Mouse (Mus musculus) bone marrow macrophage, adult 2 months (primary cell): ENCODE results near the gene Ccm2. TPM values are rescaled to one million over a fixed set of nuclear protein-coding genes. Genes with fewer than 3 reads are reported as not detected.

Source experiments
- H3K27ac ChIP-seq: 2 replicates; pipeline ENCODE4 v1.5.1; 2012; ENCODE audit warnings: low read depth, low read length; ENCODE audit not compliant: insufficient read depth
- H3K4me1 ChIP-seq: 2 replicates; pipeline ENCODE4 v1.6.1; 2012; ENCODE audit warnings: low read length; ENCODE audit not compliant: control insufficient read depth, insufficient read depth
- H3K4me3 ChIP-seq: 2 replicates; pipeline ENCODE4 v1.5.1; 2012; ENCODE audit warnings: mild to moderate bottlenecking, low read length, moderate library complexity; ENCODE audit not compliant: insufficient read depth
- CTCF ChIP-seq: IDR thresholded peaks from 2 replicates; pipeline ENCODE4 v1.5.1; 2012; ENCODE audit warnings: low read depth, mild to moderate bottlenecking, low read length, moderate library complexity
- POLR2A ChIP-seq: IDR thresholded peaks from 2 replicates; pipeline ENCODE4 v1.6.1; 2012; ENCODE audit warnings: mild to moderate bottlenecking, low read depth, low read length, borderline replicate concordance
- polyA plus RNA-seq: library from polyadenylated mRNA; stranded (reverse); fragments of >200 nt; gene quantifications from 2 replicates; pipeline ENCODE4 v1.2.4, GENCODE M21; 2012; ENCODE audit not compliant: missing spikeins, insufficient read depth, insufficient read length

Gene Ccm2
- polyA plus RNA-seq, 1 experiment: 70.8 TPM

DNA sequence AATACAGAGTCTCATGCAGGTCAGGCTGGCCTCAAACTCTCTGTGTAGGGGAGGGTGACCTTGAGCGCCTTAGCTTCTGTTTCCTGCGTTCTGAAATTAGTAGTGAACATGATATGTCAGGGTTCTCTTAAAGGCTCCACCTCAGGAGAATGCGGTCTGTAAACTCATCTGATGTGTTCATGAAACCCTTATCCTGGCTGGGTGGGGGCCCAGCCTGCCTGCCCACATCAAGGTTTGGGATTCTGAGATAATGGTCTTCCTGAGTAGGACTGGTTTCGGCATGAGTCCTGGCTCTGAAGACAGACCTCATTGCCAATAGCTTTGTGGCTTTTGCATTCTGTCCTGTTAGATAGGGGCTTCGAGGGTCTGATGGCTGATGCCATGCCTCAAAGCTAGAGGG, 48.7 kb downstream of the Ccm2 start:
- Histone ChIP-seq H3K4me3 (no peak overlapping the region), H3K4me1 (no peaks in the 10 kb centered on the region), H3K27ac (no peak overlapping the region)
- no peak for TF ChIP-seq POLR2A
- no peak for TF ChIP-seq CTCF

DNA sequence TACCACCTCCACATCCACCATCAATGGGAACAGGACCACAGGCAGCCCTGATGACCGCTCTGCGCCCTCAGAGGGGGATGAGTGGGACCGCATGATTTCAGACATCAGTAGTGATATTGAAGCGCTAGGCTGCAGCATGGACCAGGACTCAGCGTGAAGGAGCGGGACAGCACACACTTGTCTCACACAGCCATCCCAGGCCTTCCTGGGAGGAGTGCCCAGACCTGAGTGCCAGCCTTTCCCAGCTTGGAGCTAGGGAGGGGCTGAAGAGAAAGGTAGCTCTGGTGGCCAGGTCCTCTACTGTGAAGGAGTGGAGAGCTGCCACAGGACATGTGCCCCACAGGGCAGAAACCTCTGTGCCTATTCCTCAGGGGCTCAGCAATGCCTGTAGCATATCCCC, 49.5 kb downstream of the Ccm2 start:
- no peak overlapping the region for H3K27ac ChIP-seq
- no peak overlapping the region for H3K4me3 ChIP-seq
- TF ChIP-seq CTCF: no peak
- no peak for TF ChIP-seq POLR2A
- H3K4me1 ChIP-seq: no peaks in the 10 kb centered on the region

DNA sequence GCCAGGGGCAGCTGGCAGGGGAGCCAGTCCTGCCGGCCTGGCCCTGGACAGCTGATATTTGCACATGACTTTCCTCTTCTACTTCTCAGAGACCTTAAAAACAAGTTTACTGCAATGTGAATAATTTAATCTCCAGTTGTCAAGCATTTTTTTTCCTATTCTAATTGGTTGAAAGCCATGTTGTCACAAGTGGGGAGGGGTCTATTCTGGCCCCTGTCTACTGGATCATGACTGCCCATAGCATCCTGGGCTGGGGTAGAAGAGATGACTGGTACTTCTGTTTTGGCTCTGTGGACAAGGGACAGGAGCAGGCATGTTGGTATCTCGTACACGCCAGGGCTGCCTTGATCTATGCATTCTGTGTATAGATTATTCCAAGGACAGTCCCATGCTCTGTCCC, 49.9 kb downstream of the Ccm2 start:
- Histone ChIP-seq H3K4me1 (no peaks in the 10 kb centered on the region), H3K27ac (no peak overlapping the region)
- TF ChIP-seq CTCF: no peak
- TF ChIP-seq POLR2A: no peak

DNA sequence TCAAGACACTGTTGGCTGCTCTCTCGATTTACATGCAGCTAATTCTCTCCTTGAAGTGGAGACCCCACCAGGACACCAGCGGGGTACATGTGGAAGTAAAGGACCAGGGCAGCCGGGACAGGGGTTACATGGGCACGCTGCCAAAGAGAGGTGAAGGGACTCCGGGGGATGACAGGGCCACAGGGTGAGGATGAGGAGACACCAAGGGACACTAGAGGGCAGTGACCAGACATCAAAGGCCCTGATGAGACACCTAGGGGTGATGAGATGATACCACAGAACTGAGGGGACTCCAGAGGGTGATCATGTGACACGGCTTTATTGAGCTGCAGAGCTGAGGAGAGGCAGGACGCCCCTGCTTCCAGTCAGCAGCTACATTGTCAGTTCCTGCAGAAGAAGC, 50.8 kb downstream of the Ccm2 start:
- H3K4me3 ChIP-seq: no peak overlapping the region
- H3K4me1 ChIP-seq: no peaks in the 10 kb centered on the region
- no peak overlapping the region for H3K27ac ChIP-seq
- TF ChIP-seq CTCF (no peak), POLR2A (no peak)

More for the DNA sequence above, 49.9 kb downstream of the Ccm2 start:
- no peak overlapping the region for H3K4me3 ChIP-seq

DNA sequence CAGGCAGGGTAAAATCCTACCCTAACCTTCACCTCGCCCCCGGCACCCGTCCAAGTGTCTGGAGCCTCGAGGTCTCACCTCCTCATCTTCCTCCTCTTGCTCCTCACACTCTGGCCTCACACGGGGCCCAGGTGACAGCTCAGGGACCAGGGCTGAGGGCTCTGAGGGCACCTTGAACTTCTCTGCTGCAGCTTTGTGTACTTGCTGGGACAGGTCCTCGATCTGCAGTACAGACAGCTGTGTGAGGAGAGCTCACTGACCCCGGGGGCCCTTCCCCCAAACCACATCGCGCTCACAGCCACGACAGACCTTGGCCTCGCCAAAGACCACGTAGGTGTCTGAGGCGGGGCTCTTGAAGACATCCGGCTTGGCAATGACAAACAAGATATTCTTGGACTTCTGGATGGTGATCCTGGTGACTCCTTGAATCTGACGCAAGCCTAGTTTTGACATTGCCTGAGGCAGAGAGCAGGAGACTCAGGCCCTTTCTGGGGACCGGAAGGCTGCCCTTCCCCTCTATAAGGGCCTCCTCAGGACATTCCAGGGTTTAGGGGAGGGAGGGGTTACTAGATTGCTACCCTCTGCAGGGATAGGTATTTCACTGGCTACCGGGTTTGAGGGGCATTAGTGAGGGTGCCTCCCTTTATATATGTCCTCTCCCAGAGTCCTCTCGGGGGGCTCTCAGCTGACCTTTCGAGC, 51.7 kb downstream of the Ccm2 start:
- no peaks in the 10 kb centered on the region for H3K4me1 ChIP-seq
- no peak for TF ChIP-seq CTCF
- TF ChIP-seq POLR2A: no peak
- H3K4me3 ChIP-seq: no peak overlapping the region
- H3K27ac ChIP-seq: no peak overlapping the region

DNA sequence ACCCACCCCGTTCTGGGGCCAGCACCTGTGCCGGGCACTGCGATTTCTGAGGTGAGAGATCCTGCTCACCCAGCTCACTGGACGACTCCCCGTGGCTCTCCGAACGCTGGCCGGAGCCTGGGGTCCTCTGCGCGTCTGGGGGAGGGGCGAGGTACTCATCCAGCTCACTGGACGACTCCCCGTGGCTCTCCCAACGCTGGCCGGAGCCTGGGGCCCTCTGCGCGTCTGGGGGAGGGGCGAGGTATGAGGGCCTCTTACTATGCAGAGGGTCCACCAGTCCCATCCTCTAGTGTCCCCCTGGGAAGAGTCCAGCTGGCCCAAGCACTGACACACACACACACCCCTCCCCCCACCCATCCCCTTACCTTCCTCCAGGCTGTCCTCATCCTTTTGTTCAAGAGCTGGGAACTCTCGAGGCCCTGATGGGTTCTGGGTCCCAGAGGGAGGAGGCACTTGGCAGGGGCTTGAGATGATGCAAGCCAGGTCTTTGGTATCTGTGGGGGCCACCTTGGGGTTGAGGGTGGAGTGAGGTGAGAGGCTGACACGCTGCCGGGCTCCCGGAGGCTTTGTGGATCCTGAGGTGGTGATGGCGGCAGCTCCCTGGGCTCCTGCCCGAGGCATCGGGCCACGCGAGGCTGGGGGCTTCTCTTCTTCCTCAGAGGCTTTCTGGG, 52.5 kb downstream of the Ccm2 start:
- no peaks in the 10 kb centered on the region for H3K4me1 ChIP-seq
- H3K4me3 ChIP-seq: no peak overlapping the region
- TF ChIP-seq CTCF (no peak), POLR2A (no peak)
- no peak overlapping the region for H3K27ac ChIP-seq

DNA sequence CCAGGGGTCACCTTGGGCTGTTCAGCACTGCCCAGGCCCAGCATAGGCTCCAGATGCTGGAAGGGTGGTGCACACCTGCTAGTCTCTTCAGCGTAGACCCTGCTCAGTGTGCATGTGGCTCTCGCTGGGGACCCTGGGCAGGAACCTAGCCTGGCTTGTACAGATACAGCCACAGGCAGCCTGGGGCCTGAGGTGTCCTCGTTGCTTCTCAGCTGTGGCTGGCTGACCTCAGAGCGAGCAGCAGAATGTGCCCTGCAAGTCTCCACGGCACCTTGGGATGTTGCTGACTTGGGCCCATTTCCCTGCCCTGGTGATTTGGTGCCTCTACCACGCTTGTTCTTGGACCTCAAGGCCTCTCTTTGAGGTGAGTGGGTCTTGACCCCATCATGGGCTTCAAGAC, 53.1 kb downstream of the Ccm2 start:
- H3K27ac ChIP-seq: no peak overlapping the region
- no peak overlapping the region for H3K4me3 ChIP-seq
- H3K4me1 ChIP-seq: no peaks in the 10 kb centered on the region
- no peak for TF ChIP-seq CTCF
- TF ChIP-seq POLR2A: no peak

DNA sequence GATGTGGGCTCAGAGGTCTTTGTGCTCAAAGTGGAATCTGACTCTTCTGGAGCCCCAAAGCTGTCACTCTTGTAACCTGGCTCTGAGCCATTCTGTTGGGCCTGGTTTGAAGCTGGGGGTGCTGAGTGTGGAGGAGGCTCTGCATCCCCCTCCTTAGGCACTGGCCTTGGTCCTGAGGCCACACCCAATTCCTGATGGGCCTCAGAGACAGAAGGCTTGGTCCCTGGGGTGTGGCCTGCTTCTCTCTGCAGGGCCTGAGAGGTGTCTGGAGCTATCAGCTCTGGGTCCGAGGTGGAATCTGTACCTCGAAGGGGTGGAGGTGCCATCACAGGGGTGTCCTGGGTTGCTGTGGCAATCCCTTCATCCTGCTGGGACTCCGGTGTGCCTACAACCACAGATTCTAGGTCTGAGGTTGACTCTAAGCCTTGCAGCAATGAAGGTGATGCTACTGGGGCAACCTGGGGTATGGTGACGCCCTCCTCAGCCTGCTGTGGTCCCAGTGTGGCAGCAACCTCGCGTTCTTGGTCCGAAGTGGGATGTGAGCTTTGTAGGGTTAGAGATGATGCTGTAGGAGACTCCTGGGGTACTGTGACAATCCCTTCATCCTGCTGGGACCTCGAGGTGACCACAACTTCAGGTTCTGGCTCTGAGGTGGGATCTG, 53.7 kb downstream of the Ccm2 start:
- TF ChIP-seq POLR2A (no peak), CTCF (no peak)
- Histone ChIP-seq H3K4me3 (no peak overlapping the region), H3K27ac (no peak overlapping the region), H3K4me1 (no peaks in the 10 kb centered on the region)

DNA sequence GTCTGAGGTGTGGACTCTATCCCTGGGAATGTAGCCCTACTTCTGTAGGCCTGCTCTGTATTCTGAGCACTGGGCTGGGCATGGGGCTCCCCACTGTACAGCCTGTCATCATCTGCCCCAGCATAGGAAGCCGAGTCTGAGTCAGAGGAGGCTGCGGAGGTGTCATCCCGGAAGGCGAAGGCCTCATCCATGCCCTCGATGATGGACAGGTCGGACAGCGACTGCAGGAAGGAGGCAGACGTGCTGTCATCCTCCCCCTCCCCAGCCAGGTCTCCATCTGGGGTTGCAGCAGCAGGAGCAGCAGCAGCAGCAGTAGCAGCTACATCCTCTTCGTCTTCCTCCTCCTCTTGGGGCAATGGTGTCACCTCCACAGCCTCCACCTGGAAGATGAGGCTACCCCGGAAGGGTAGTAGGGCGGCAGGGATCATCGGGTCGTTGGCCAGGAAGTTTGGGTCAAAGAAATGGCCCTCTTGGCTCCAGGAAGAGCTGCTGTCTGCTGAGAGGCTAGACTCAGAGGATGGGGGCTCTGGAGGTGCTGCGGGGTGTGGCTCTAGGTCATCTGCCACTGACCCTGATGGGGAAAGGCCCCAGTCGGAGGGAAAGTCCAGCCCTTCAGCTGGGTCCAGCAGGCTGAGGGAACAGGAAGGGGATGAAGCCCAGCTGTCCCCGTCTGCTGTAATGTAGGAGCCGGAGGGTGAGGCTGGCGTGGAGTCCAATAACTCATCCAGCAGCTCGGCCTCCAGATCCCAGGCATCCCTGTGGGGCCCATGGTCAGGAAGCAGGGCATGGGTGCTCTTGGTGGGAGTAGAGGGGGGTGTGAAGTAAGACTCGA, 55.2 kb downstream of the Ccm2 start:
- Histone ChIP-seq H3K27ac (no peak overlapping the region), H3K4me3 (no peak overlapping the region), H3K4me1 (no peaks in the 10 kb centered on the region)
- TF ChIP-seq CTCF: no peak
- TF ChIP-seq POLR2A: no peak

DNA sequence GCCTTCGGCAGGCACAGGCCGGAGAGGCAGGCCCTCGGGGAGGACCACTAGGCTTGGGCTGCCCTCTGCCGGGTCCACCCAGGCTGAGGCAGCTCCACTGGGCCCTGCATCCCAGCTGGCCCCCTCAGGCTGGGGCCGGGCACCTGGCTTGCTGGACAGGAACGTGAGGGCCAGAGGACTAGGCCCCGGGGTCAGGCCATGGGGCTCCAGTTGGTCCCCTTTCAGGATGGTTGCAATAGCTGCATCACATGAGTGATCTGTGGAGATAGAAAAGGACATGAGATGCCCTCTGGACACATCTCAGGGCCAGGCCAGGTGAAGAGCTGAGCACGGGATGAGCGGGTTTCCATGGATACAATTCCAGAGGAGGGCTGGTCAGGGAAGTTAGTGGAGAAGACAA, 56.0 kb downstream of the Ccm2 start:
- Histone ChIP-seq H3K4me3 (no peak overlapping the region), H3K4me1 (no peaks in the 10 kb centered on the region), H3K27ac (no peak overlapping the region)
- TF ChIP-seq CTCF (no peak), POLR2A (no peak)
